Mouse (Mus musculus) activated CD4-positive, CD25-positive, alpha-beta regulatory T cell, adult 4 months (primary cell): ENCODE results near the gene Nfkbie. TPM values are rescaled to one million over a fixed set of nuclear protein-coding genes. Genes with fewer than 3 reads are reported as not detected.

Source experiments
- ATAC-seq: one replicate; pipeline ENCODE4 v1.8.0; 2017
- polyA plus RNA-seq, 2 experiments: library from polyadenylated mRNA; unstranded; fragments of 100-300 nt; shearing (Covaris generic); gene quantifications; one replicate each; pipeline ENCODE4 v1.2.1; 2017

Gene Nfkbie
- polyA plus RNA-seq, 2 experiments from 2014 or later, result 28.3 to 50.2 TPM

- ATAC-seq, result no peak
These were observed 43.4 kb downstream of the Nfkbie start for GRCm38 (mm10) chr17:45598891-45599290.

GRCm38 (mm10) chr17:45599446-45600242, 44.1 kb downstream of the Nfkbie start, which contains the start of gene Slc29a1:
TSS of gene Slc29a1 (minus strand) at chr17:45599606.
- ATAC-seq, result no peak

- no peak for ATAC-seq
These were observed 44.8 kb downstream of the Nfkbie start for GRCm38 (mm10) chr17:45600267-45600666.

GRCm38 (mm10) chr17:45601325-45601724, 45.8 kb downstream of the Nfkbie start:
- no peak for ATAC-seq

GRCm38 (mm10) chr17:45601877-45602304, 46.4 kb downstream of the Nfkbie start, which contains the start of gene Mymx:
TSS of gene Mymx (minus strand) at chr17:45602102.
- ATAC-seq, result no peak

GRCm38 (mm10) chr17:45602984-45603383, 47.5 kb downstream of the Nfkbie start:
- ATAC-seq, result no peak

- no peak for ATAC-seq
These were observed 51.7 kb downstream of the Nfkbie start for GRCm38 (mm10) chr17:45606992-45607879.

- ATAC-seq, result no peak
These were observed 52.9 kb downstream of the Nfkbie start for GRCm38 (mm10) chr17:45608396-45608795.

- ATAC-seq, result no peak
These were observed 54.8 kb downstream of the Nfkbie start for GRCm38 (mm10) chr17:45610144-45610866.

GRCm38 (mm10) chr17:45612008-45612407, 56.5 kb downstream of the Nfkbie start:
- no peak for ATAC-seq

Other genes with a start within 250 kb of the Nfkbie start
- gene Cdc5l, start 122.0 kb upstream of the Nfkbie start, polyA plus RNA-seq, result 10 to 100 TPM; 61.5 to 69.5 TPM
- gene Spats1, start 80.3 kb upstream of the Nfkbie start, polyA plus RNA-seq, result under 1 TPM; 0.43 to 0.74 TPM
- 1 to 10 TPM; 2.1 to 3.4 TPM for gene Aars2, start 48.9 kb upstream of the Nfkbie start, polyA plus RNA-seq
- gene Tcte1, start 32.3 kb upstream of the Nfkbie start, polyA plus RNA-seq, result not detected
- not detected for gene Tmem151b, start 6.0 kb upstream of the Nfkbie start, polyA plus RNA-seq
- 10 to 100 TPM; 27.7 to 33.8 TPM for gene Slc35b2, start 8.2 kb downstream of the Nfkbie start, polyA plus RNA-seq
- gene Hsp90ab1, start 17.6 kb downstream of the Nfkbie start, polyA plus RNA-seq, result 100 to 1,000 TPM; 836 to 982 TPM
- 10 to 100 TPM; 82.3 to 85.3 TPM for gene Slc29a1, start 43.9 kb downstream of the Nfkbie start, polyA plus RNA-seq
- gene Mymx, start 46.4 kb downstream of the Nfkbie start, polyA plus RNA-seq, result not detected
- under 1 TPM in 1 of 2 experiments, not detected in 1; 0.33 TPM for gene Capn11, start 103.6 kb downstream of the Nfkbie start, polyA plus RNA-seq
- 10 to 100 TPM; 73.4 to 90.9 TPM for gene Mrpl14, start 130.6 kb downstream of the Nfkbie start, polyA plus RNA-seq
- 1 to 10 TPM; 2.7 to 3.6 TPM for gene Tmem63b, start 131.2 kb downstream of the Nfkbie start, polyA plus RNA-seq
- gene 1600014C23Rik, start 178.1 kb downstream of the Nfkbie start, polyA plus RNA-seq, result not detected